Mouse (Mus musculus) embryonic facial prominence, embryonic 15.5 days (tissue): ENCODE measurements at regions not wholly inside any gene's neighbourhood (a gene's known extent, or its start where the extent isn't known, plus 50 kb on each side); places are given as distances from the start of the nearest gene placed in this dataset.

Experiments used
- ATAC-seq: fragments of 200-750 bp; cut with Nextera tagmentation; 2 replicates; pipeline ENCODE4 v1.8.0; 2017; ENCODE audit warnings: low read depth, moderate TSS enrichment; ENCODE audit not compliant: insufficient number of reproducible peaks, low FRiP score, low TSS enrichment
- H3K27ac ChIP-seq: fragments of 300-500 bp; sonication (generic); replicated peaks from 2 replicates; pipeline ENCODE4 v1.5.1; 2015; ENCODE audit warnings: mild to moderate bottlenecking, inconsistent platforms
- H3K27me3 ChIP-seq: fragments of 300-500 bp; sonication (generic); 2 replicates; pipeline ENCODE4 v1.6.1; 2015; ENCODE audit warnings: inconsistent platforms
- H3K36me3 ChIP-seq: fragments of 300-500 bp; sonication (generic); 2 replicates; pipeline ENCODE4 v1.6.1; 2015; ENCODE audit warnings: mild to moderate bottlenecking, inconsistent platforms
- H3K4me1 ChIP-seq: fragments of 300-500 bp; sonication (generic); 2 replicates; pipeline ENCODE4 v1.6.1; 2015; ENCODE audit warnings: inconsistent platforms
- H3K4me2 ChIP-seq: fragments of 300-500 bp; sonication (generic); replicated peaks from 2 replicates; pipeline ENCODE4 v1.6.1; 2015; ENCODE audit warnings: mild to moderate bottlenecking, inconsistent platforms
- H3K4me3 ChIP-seq: fragments of 300-500 bp; sonication (generic); replicated peaks from 2 replicates; pipeline ENCODE4 v1.5.1; 2015; ENCODE audit warnings: mild to moderate bottlenecking, inconsistent platforms
- H3K9ac ChIP-seq: fragments of 300-500 bp; sonication (generic); 2 replicates; pipeline ENCODE4 v1.6.1; 2015; ENCODE audit warnings: inconsistent platforms
- H3K9me3 ChIP-seq: fragments of 300-500 bp; sonication (generic); replicated peaks from 2 replicates; pipeline ENCODE4 v1.6.1; 2016; ENCODE audit warnings: inconsistent platforms
- WGBS: fragments of 180-500 bp; shearing (Covaris S2); methylation state at CpG from one replicate; pipeline ENCODE4 v1.1.7; 2015; 5-methylcytosine and 5-hydroxymethylcytosine counted together

DNA sequence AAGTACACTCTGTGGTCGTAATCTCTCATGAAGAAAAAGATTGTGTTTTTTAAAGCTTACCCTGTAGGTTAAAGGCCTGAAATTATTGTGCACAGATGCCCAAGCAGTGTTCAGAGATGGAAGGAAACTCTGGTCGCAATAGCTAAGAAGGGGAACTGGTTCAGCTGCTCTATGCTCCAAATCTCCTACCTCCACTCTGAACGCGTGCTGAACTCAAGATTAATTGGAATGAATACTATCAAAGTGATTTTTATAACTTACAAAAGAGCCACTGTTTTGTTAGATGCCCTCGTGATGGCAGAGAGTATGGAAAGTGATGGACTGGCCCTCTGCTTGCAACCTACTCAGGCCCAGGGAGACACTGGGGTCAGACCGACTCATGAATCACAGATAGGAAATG lies 272.6 kb downstream of the Ptprc start:
- H3K27me3 ChIP-seq = no peaks in the 10 kb centered on the region

DNA sequence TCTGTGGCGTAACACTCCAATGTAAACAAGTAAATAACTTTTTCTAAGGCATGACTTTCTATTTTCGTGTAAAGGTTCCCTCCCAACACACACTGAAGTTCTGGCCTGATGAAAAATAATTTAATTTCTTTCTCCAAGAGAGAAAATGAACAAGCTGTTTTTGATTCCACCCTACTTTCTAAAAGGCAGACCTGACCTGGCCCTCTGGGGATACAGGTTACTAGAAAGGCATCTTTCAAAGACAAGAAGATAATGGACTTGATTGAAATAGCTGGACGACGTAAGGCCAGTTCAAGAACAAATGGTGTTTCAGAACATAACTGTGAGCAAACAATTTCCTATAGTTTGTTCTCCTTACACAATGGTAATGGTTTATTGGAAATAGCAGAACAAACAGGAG lies 273.5 kb downstream of the Ptprc start:
- H3K27ac ChIP-seq = no peak overlapping the region
- 42% methylated on average over 4 of the region's 4 CpGs for WGBS
- no peak overlapping the region for H3K9ac ChIP-seq

More for the DNA sequence above, 272.6 kb downstream of the Ptprc start:
- WGBS = 36% methylated on average over 6 of the region's 6 CpGs
- no peak overlapping the region for H3K9ac ChIP-seq
- H3K4me3 ChIP-seq = peak overlapping the region; percentile 26
- H3K36me3 ChIP-seq = no peaks in the 10 kb centered on the region
- ATAC-seq = no peak
- H3K4me1 ChIP-seq = peaks cover 11% of the 10 kb centered on the region; the same call in 1 of the 2 replicates
- H3K9me3 ChIP-seq = no peaks in the 10 kb centered on the region
- H3K4me2 ChIP-seq = peak overlapping the region; percentile 51
- peak overlapping the region; percentile 44; the same call in 1 of the 2 replicates for H3K27ac ChIP-seq

DNA sequence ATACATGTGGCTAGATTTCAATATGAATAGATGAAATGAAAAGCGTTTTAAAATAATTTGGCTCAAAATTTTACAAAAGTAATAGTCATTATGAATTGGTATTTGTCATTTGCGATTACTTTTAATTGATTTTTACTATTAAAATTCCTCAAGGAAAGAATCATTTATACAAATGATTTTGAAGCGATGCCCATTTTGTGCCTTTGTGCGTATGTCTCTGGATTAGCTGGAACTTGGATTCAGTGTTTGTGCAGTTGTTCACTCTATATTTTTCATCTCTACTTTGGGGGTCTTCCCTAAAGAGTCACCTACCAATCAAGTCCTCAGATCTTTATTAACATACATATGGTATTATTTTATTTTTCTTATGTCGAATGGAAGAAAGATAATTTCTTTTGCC lies 274.3 kb downstream of the Ptprc start:
- Histone ChIP-seq H3K9ac (no peak overlapping the region), H3K4me3 (peak overlapping the region; percentile 62), H3K9me3 (no peaks in the 10 kb centered on the region), H3K27me3 (no peaks in the 10 kb centered on the region), H3K4me2 (peak overlapping the region; percentile 51), H3K27ac (0 out of 2 replicates have a peak overlapping the region, but pooled peaks have one; percentile 95), H3K36me3 (no peaks in the 10 kb centered on the region), H3K4me1 (peaks cover 11% of the 10 kb centered on the region; the same call in 1 of the 2 replicates)
- 30% methylated on average over 5 of the region's 5 CpGs for WGBS
- ATAC-seq = no peak

More for the DNA sequence above, 273.5 kb downstream of the Ptprc start:
- Histone ChIP-seq H3K4me2 (peak overlapping the region; percentile 51), H3K4me1 (peaks cover 11% of the 10 kb centered on the region; the same call in 1 of the 2 replicates), H3K36me3 (no peaks in the 10 kb centered on the region), H3K4me3 (peak overlapping the region; percentile 26), H3K9me3 (no peaks in the 10 kb centered on the region), H3K27me3 (no peaks in the 10 kb centered on the region)
- ATAC-seq = no peak

DNA sequence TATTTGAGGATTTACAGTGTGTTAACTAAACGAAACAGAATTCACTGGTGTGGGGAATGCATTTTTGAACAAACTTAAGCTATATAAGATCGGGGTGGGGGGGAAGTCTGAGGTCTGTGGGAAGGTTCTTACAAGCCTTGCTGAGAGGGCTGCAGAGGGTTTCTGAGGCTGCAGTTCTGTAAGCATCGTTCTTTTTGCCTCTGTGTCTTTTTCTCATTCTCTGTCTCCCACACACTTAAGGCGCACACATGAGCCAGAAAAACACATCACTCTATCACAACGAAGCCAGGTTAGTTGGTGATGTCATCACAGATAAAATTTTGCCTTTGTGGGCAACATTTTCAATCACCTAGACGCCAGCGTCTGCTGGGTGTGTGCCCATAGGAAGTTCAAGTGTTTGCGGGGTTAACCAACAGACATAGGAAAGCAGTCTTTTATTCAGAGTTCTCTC lies 274.9 kb downstream of the Ptprc start:
- ATAC-seq = 0 out of 2 replicates have a peak, but pooled peaks have one; percentile 17
- 0% methylated on average over 8 of the region's 8 CpGs for WGBS
- H3K4me3 ChIP-seq = peak overlapping the region; percentile 62
- H3K4me1 ChIP-seq = peaks cover 8% of the 10 kb centered on the region; the same call in 1 of the 2 replicates
- H3K36me3 ChIP-seq = no peaks in the 10 kb centered on the region
- H3K27ac ChIP-seq = peak overlapping the region; percentile 95
- peak overlapping the region; percentile 40 for H3K9ac ChIP-seq
- no peaks in the 10 kb centered on the region for H3K9me3 ChIP-seq
- peak overlapping the region; percentile 51 for H3K4me2 ChIP-seq
- no peaks in the 10 kb centered on the region for H3K27me3 ChIP-seq

DNA sequence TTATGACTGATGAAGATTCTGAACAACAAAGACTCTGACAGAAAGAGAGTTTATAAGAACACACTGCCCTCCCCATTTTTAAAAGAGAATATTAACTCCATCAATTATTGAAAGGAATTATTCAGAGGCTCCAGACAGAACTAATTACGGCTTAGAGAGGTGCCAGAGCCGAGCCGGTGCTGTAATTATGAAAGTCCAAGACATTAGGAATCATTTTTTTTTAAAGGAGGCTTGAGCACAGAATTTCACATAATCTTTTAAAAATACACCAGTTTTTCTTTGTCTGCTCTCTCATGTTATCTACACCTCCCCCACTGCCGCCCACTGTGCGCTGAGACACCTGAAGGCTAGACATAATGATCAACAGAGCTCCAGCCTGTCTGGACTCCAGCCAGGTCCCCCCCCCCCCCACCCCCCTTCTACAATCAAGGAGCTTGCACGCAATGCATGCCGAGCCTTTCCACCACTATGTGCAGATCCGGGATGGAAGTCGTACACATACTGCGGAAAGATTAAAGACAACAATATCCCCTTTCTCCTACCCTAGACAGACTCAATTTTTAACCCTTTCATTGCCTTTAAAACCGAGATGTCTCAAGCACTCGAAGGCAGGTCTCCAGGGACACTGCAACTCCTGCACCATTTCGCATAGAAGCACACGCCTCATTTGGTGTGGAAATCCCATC lies 275.4 kb downstream of the Ptprc start:
- peaks cover 8% of the 10 kb centered on the region; the same call in 1 of the 2 replicates for H3K4me1 ChIP-seq
- H3K9me3 ChIP-seq = no peaks in the 10 kb centered on the region
- peak overlapping the region; percentile 40 for H3K9ac ChIP-seq
- WGBS = under 1% methylated on average over 14 of the region's 14 CpGs
- H3K4me2 ChIP-seq = peak overlapping the region; percentile 51
- peak overlapping the region; percentile 62 for H3K4me3 ChIP-seq
- H3K27me3 ChIP-seq = no peaks in the 10 kb centered on the region
- H3K27ac ChIP-seq = peak overlapping the region; percentile 95
- H3K36me3 ChIP-seq = no peaks in the 10 kb centered on the region
- peak; percentile 91 for ATAC-seq

DNA sequence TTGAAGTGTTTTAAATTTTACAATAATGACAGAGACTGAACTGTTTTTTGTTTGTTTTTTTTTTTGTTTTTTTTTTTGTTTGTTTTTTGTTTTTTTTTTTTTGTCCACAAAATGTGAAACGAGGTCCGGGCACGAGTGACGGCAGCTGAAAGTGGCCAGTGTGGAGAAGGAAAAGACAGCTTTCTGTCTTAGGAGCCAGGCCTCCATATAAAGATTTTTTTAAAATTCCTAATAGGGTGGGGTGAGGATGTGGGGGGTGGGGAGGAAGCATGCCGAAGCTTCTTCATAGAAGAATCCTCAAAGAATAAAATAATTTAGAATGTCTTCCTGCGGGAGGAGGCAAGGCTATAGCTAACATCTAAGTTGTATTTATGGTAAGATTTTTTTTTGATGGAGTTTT lies 276.2 kb downstream of the Ptprc start:
- Histone ChIP-seq H3K36me3 (no peaks in the 10 kb centered on the region), H3K27ac (peak overlapping the region; percentile 95), H3K9ac (peak overlapping the region; percentile 71), H3K9me3 (no peaks in the 10 kb centered on the region), H3K4me2 (peak overlapping the region; percentile 51), H3K4me1 (peaks cover 8% of the 10 kb centered on the region; the same call in 1 of the 2 replicates), H3K27me3 (no peaks in the 10 kb centered on the region), H3K4me3 (peak overlapping the region; percentile 62)
- under 1% methylated on average over 6 of the region's 6 CpGs for WGBS
- ATAC-seq = no peak

DNA sequence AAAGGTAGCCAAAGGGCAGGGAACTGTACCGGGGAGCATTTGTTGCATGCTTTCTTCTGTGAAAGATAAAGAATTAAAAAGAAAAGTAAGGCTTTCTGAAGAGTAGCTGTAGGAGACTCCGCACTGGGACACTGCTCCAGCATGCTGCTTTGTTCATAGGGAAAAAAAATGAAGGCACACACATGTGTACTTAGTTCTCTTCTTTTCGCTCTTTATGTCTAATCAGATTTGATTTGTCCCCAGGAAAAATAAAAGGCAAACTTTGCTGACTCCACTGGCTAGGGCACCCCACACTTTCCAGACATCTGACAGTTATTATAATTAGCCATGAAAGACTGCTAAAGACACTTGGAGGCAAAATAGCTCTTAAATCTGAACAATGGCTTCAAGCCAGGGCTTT lies 276.6 kb downstream of the Ptprc start:
- no peaks in the 10 kb centered on the region for H3K36me3 ChIP-seq
- peak overlapping the region; percentile 62 for H3K4me3 ChIP-seq
- no peak for ATAC-seq
- H3K4me2 ChIP-seq = peak overlapping the region; percentile 51
- no peaks in the 10 kb centered on the region for H3K9me3 ChIP-seq
- H3K27ac ChIP-seq = peak overlapping the region; percentile 95
- H3K9ac ChIP-seq = peak overlapping the region; percentile 71
- no peaks in the 10 kb centered on the region for H3K27me3 ChIP-seq
- peaks cover 8% of the 10 kb centered on the region; the same call in 1 of the 2 replicates for H3K4me1 ChIP-seq
- 0% methylated on average over 3 of the region's 3 CpGs for WGBS

DNA sequence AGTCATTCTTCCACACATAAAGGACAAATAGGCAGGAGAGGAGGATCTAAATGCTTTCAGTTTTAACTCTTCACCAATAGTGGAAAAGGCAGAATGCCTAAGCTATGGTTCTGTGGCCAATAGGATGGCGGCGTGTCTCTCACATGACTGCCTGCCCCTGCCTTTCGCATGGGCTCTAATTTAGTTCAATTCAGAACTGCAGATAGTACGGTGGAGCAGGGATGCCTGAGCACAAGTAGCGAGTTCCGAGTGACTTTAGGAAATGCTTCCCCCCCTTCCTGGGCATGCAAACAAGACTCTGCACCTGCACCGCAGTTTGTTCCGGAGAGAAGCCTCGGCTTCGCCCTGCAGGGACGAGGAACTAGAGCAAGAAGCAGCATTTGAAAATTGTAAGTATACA lies 277.1 kb downstream of the Ptprc start:
- Histone ChIP-seq H3K27me3 (no peaks in the 10 kb centered on the region), H3K4me1 (peaks cover 8% of the 10 kb centered on the region; the same call in 1 of the 2 replicates), H3K4me2 (peak overlapping the region; percentile 51), H3K9ac (peak overlapping the region; percentile 71), H3K27ac (peak overlapping the region; percentile 95), H3K4me3 (peak overlapping the region; percentile 62), H3K36me3 (no peaks in the 10 kb centered on the region), H3K9me3 (no peaks in the 10 kb centered on the region)
- peak; percentile 96 for ATAC-seq
- WGBS = 0% methylated on average over 11 of the region's 11 CpGs

GRCm38 (mm10) chr1:137881656-137882055 lies 293.9 kb downstream of the Ptprc start:
- Histone ChIP-seq H3K4me2 (no peak overlapping the region), H3K36me3 (no peaks in the 10 kb centered on the region), H3K27me3 (no peaks in the 10 kb centered on the region), H3K4me3 (no peak overlapping the region), H3K9ac (no peak overlapping the region), H3K27ac (no peak overlapping the region), H3K4me1 (no peaks in the 10 kb centered on the region), H3K9me3 (no peaks in the 10 kb centered on the region)
- no peak for ATAC-seq
- 34% methylated on average over 3 of the region's 3 CpGs for WGBS

DNA sequence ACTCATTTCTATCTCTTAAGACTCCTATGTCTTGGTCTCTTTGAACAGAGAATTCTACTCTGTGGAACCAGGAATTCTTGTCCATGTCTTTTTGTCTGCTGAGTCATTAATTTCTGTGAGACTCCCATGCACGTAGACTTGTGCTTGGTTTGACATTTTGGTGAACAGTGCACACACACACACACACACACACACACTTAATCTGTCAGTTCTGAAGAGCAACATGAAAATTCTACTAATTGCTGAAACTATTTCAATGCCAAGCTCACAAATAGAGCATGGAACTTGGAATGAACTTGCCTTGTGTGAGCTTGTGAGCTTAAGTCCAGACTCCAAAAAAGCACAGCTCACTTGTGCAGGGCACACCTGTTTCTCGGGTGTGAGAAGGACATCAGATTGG lies 301.1 kb downstream of the Ptprc start:
- H3K4me3 ChIP-seq = no peak overlapping the region
- 59% methylated on average over 2 of the region's 2 CpGs for WGBS
- H3K9me3 ChIP-seq = no peaks in the 10 kb centered on the region
- ATAC-seq = no peak
- H3K27me3 ChIP-seq = no peaks in the 10 kb centered on the region
- H3K9ac ChIP-seq = no peak overlapping the region
- no peak overlapping the region for H3K27ac ChIP-seq
- no peaks in the 10 kb centered on the region for H3K4me1 ChIP-seq
- no peaks in the 10 kb centered on the region for H3K36me3 ChIP-seq
- no peak overlapping the region for H3K4me2 ChIP-seq

DNA sequence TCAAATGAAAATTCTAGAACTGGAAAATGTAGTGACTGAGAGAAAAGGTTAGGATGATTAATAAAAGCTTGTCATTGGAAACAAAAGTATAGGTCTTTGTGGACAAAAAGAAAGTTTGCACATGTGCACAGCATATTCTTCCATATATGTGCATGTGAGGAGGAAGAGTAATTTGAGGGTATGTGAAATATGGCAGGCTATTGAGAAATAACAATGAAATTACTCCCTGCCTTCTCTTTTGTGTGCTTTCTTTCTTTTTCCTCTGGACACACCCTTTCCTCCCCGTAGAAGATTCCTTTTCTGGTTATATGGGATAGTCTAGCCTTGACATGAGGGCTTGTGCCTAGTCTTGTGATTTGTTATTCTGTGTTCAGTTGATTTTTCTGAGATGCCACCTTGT lies 301.9 kb downstream of the Ptprc start:
- no peak overlapping the region for H3K9ac ChIP-seq
- H3K9me3 ChIP-seq = no peaks in the 10 kb centered on the region
- no peaks in the 10 kb centered on the region for H3K27me3 ChIP-seq
- H3K4me1 ChIP-seq = no peaks in the 10 kb centered on the region
- 67% methylated on average over 1 of the region's 1 CpGs for WGBS
- no peak for ATAC-seq
- H3K4me3 ChIP-seq = no peak overlapping the region
- no peak overlapping the region for H3K27ac ChIP-seq
- H3K4me2 ChIP-seq = no peak overlapping the region
- no peaks in the 10 kb centered on the region for H3K36me3 ChIP-seq
